ENCODE assay signal across 18 mouse cellular contexts in the genomic region with DNA sequence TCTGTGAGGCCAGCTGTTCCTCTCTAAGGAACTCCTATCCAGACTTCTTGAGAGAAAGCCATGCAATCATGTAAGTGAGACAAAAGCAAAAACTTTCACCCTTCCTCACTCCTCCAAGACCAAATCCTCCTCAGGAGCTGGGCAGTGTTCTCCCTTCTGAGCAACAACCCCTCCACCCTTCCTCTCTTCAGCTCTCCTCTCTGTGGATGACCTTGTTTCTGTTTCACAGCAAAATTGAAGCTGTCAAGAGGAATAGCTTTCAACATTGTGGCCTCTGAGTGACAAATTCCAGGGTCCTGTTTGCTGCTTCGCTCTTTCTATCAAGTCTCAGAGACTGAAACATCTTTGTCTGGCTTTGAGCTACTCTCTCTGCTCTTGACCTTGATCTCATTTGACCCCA.
"Had no signal": no experiment of that assay in that cellular context is flagged by ENCODE, and none has a peak within 500 bp of the region (broad histone marks: within the 10 kb centered on the region; RNA-seq: fewer than 3 reads in every experiment).

No protein-coding gene starts in this region.

- H3K4me1 ChIP-seq: lung, embryonic 15.5 days; megakaryocyte, embryonic 14.5 days; midbrain, embryonic 13.5 days; midbrain, embryonic 15.5 days; neural tube, embryonic 12.5 days; stomach, embryonic 15.5 days had no signal

- H3K4me3 ChIP-seq: lung, embryonic 15.5 days; megakaryocyte, embryonic 14.5 days; midbrain, embryonic 13.5 days; midbrain, embryonic 15.5 days; neural tube, embryonic 12.5 days; stomach, embryonic 15.5 days had no signal

- H3K27me3 ChIP-seq: lung, embryonic 15.5 days; megakaryocyte, embryonic 14.5 days; midbrain, embryonic 13.5 days; midbrain, embryonic 15.5 days; neural tube, embryonic 12.5 days; stomach, embryonic 15.5 days had no signal

- DNase-seq: liver, postnatal 0 days; lung, adult 2 months; lung, postnatal 14 days; lung, postnatal 36 days; right cerebral cortex, postnatal 14 days; thymus, adult 2 months; thymus, postnatal 25 days; thymus, postnatal 4 days had no signal

- H3K9ac ChIP-seq: liver, postnatal 0 days; lung, embryonic 15.5 days; midbrain, embryonic 13.5 days; midbrain, embryonic 15.5 days; neural tube, embryonic 12.5 days; stomach, embryonic 15.5 days had no signal

- H3K36me3 ChIP-seq: lung, embryonic 15.5 days; midbrain, embryonic 13.5 days; midbrain, embryonic 15.5 days; neural tube, embryonic 12.5 days; stomach, embryonic 15.5 days had no signal

- H3K4me2 ChIP-seq: lung, embryonic 15.5 days; midbrain, embryonic 11.5 days; midbrain, embryonic 13.5 days; midbrain, embryonic 15.5 days; neural tube, embryonic 12.5 days; stomach, embryonic 15.5 days had no signal

- ATAC-seq: liver, postnatal 0 days; lung, postnatal 0 days; midbrain, embryonic 13.5 days; midbrain, embryonic 15.5 days had no signal

- H3K27ac ChIP-seq: lung, embryonic 15.5 days; macrophage; midbrain, embryonic 13.5 days; midbrain, embryonic 15.5 days; neural tube, embryonic 12.5 days; stomach, embryonic 15.5 days; stomach, postnatal 0 days had no signal

- H3K9me3 ChIP-seq: lung, embryonic 15.5 days; megakaryocyte, embryonic 14.5 days; midbrain, embryonic 13.5 days; midbrain, embryonic 15.5 days; neural tube, embryonic 12.5 days; stomach, embryonic 15.5 days had no signal
